Mouse (Mus musculus): ENCODE measurements around the gene Camta1. TPM values are rescaled to one million over a fixed set of nuclear protein-coding genes. Genes with fewer than 3 reads are reported as not detected.

The Camta1 gene
- total RNA-seq, 2 experiments from 2014 or later: 194 to 203 TPM

DNA sequence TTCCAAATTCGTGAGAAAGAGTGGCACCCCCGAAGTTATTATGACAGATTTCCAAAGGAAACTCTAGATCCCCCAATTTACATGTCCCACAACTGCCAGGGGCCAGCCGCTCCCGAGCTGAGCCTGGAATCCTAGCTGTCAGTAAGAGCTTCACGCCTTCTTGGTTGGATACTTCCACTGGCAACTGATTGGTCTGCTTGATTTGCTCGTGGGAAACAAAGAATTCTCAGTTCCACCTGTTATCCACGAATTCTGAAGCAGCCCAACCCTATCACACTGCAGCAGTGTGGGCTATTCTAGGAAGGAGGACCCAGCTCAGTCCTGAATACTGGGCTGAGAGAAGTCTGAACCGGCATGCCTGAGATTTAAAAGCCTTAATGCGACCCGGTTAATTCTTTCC, 755.2 kb downstream of the Camta1 start:
- no peak for DNase-seq (ENCODE audit: low spot score in 2 of 2)
- intact Hi-C loops (cut with DNase I): no loop called here

DNA sequence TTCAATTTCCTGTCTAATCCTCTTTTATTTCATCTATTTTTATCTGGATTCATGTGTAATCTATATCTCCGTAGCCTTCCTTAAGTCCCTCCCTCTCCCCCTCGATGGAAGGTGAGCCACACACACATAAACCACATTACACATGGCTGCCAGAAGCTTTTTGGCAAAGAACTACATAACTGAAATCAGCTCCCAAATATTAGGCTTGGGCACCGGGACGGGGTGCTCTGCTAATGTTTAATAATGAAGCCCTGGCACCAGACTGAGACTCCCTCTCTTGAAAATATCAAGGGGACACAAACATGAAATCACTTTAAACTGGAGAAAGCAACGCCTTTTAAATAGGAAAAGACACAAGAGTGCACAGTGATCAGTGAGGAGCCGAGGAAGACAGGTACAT, 755.8 kb downstream of the Camta1 start:
- DNase-seq (ENCODE audit: low spot score in 2 of 2): no peak
- intact Hi-C loops (cut with DNase I): no loop called here

GRCm38 (mm10) chr4:151104147-151104546, 757.5 kb downstream of the Camta1 start:
- intact Hi-C loops (cut with DNase I): loop anchor here (5.0 kb wide), 1 partner anchor 33 kb away; no protein-coding TSS in a partner anchor
- no peak for DNase-seq (ENCODE audit: low spot score in 2 of 2)

DNA sequence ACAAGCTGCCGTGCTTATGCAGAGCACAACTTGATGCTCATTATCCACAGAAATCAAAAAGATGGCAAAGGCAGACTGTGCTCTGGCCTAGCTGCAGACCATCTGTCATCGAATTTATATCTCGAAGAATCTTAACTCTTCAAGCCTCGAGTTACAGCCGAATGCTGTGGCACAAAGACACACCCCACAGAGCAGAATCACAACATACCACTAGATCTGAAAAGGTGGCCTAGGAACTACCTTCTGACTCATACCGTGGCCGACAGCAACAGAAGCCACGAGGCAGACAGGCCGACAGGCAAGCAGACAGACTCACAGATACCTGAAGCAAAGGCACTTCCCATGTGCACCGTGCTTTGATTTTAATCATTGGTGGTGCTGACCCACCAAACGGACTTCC, 758.0 kb downstream of the Camta1 start:
- intact Hi-C loops (cut with DNase I): loop anchor here (5.0 kb wide), 1 partner anchor 34 kb away; no protein-coding TSS in a partner anchor
- no peak for DNase-seq (ENCODE audit: low spot score in 2 of 2)

DNA sequence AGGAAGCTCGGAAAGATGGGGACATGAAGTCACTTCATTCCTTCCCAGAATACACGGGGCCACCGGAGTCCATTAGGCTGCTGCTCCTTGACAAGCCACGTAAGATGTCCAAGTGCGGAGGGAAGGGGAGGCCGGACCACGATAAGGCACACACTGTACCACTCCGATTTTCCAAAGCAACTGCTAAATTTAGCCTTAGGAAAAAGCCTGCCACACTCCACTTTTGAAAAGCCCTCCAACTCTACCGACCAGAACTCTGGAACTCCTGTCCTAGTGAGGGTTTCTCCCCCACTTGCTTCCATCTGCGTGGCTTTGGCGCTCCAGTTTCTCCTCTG, 764.6 kb downstream of the Camta1 start:
- no peak for DNase-seq (ENCODE audit: low spot score in 2 of 2)
- intact Hi-C loops (cut with DNase I): no loop called here

DNA sequence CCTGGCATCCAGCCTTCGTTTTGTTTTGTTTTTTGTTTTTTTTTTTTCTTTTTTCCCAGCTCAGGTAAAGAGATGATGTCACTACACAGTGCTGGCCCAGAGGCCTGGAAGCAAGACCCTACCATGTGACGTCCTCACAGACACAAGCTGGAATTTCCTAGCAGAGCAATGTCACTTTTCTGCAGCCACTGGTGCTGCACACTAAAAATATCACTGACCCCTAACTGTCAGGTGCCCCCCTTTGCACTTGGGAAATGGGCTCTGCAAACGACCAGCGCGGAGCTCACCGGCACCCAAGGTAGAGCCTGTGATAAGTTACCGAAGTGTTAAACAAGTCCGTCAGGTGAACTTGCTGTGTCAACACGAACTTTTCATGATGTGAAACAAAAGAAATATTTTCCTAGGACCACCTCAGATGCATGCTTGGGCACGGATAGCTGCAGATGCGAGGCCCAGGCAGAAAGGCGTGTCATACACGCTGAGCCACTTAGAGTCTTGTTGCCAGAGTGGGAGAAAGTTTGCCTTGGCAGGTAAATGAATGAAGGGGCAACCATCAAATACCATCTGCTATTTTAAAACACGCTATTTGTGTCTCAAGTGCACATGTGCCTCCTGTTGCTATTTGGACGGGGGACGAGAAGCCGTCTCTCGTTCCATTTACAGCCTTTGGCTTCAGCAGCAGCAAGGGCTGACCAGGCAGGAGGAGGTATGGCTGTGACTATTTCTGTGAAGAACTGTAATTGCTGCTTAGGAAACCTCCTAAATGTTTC, 765.2 kb downstream of the Camta1 start:
- no peak for DNase-seq (ENCODE audit: low spot score in 2 of 2)
- intact Hi-C loops (cut with DNase I): no loop called here

- DNase-seq (ENCODE audit: low spot score in 2 of 2): peak; percentile 49 to 79
- intact Hi-C loops (cut with DNase I): no loop called here
Measured at GRCm38 (mm10) chr4:151095207-151095606, 766.5 kb downstream of the Camta1 start.

DNA sequence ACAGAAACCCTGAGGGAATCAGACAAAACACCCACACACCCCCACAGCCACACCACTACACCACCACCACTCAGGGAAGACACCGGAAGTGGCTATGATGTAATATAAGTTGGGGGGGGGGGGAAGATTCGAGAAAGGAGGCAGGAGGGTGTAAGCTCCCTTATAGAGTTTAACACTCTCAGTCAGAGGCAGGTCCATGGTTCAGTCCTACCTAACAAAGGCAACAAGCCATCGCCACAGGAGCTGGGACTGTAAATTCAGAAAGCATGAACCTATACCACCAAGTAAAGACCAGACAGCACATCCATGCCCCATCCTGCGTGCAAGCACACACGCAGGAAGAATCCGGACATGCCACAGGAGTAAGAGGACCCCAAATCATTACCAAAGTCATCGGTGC, 772.4 kb downstream of the Camta1 start, which contains the start of gene Gm13090:
Gene Gm13090, plus strand, starts transcription at position 301 of the 400 bp plus-strand sequence.
- DNase-seq (ENCODE audit: low spot score in 2 of 2): no peak
- intact Hi-C loops (cut with DNase I): no loop called here

GRCm38 (mm10) chr4:151088819-151089218, 772.9 kb downstream of the Camta1 start:
- intact Hi-C loops (cut with DNase I): no loop called here
- no peak for DNase-seq (ENCODE audit: low spot score in 2 of 2)

- intact Hi-C loops (cut with DNase I): no loop called here
- no peak for DNase-seq (ENCODE audit: low spot score in 2 of 2)
Measured at GRCm38 (mm10) chr4:151087358-151087757, 774.3 kb downstream of the Camta1 start.

DNA sequence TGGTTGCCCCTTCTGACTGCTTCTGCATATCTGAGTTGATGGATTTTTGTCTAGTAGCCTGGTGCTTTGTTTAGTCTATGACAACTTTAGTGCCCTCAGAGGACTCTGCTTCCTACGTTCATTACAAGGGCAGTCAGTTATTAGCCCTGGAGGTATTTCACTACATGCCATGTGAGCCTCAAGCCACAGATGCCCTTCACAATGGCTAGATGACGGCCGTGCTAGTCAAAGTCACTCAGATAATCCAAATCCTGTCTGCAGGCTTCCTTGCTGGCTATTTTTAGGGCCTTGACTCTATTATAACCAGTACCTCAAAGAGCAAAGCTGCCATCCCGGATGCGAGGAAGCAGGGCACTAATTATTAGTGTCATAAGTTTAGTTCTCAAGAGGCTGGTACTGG, 778.6 kb downstream of the Camta1 start:
- intact Hi-C loops (cut with DNase I): no loop called here

GRCm38 (mm10) chr4:151081977-151082376, 779.7 kb downstream of the Camta1 start:
- DNase-seq (ENCODE audit: low spot score in 2 of 2): no peak
- intact Hi-C loops (cut with DNase I): no loop called here

More for the DNA sequence above, 778.6 kb downstream of the Camta1 start:
- no peak for DNase-seq (ENCODE audit: low spot score in 2 of 2)

DNA sequence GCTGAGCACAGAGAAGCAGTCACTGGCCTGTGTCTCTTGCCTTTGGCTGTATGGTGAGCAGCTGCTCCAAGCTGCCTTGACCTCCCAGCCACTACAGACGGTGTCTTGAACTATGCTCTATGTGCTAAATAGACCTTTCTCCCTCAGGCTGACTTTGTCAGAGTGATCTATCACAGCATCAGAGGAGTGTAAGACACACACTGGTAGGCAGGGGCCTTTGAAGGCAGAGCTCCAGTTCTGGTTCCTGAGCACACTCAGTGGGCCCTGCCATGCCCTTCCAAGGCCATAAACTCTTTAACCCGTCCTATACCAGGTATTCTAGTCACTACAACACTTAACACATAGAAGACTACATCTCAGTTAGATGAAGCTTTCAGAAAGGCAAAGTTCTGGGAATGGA, 780.3 kb downstream of the Camta1 start:
- DNase-seq (ENCODE audit: low spot score in 2 of 2): no peak
- intact Hi-C loops (cut with DNase I): no loop called here

DNA sequence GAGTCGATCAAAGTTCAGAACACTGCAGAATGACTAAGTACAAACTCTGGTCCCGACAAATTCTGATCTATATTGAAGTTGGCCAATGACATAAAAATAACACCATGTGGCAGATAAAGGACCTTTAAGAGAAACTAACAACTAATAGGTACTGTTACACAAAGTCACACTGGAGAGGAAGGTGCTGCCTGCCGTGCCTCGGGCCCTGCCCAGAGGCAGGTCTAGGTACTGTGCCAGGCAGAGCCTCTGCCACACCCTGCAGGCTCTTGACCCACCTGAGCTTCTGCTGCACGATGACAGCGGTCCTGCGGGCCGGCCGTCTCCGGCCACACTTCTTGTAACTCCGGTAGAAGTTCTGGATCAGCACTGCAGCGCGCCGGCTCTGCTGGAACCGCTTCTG, 786.9 kb downstream of the Camta1 start:
- intact Hi-C loops (cut with DNase I): no loop called here
- no peak for DNase-seq (ENCODE audit: low spot score in 2 of 2)

DNA sequence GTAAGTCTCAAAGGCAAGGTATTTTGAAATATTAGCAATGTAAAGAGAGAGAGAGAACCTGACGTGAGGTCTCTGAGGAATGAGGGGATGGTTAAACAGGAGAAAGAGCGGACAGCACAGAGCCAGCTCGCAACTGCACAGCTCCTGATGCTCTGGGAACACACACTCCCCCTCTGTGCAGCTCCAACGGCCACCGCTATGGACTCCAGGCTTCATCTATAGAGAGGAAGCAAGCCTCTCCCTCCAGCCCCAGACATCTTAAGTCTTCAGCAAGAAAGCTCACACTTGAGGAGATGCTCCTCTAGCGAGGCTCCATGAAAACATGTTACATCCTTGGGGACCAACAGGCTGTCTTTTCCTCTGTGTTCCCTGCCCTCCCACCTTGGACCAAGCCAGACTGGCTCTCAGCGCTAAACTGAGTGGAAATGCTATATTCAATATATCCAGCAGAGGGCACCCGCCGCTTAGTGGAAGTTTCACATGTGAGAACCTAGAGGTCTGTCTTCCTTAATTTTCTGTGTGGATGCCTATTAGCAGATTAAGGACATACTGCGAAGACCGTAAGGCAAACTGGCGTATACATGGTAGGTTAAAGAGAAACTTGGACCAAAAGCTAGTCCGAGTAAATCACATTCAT, 788.5 kb downstream of the Camta1 start:
- peak; percentile 88 to 90 for DNase-seq (ENCODE audit: low spot score in 2 of 2)
- intact Hi-C loops (cut with DNase I): loop anchor here (1.0 kb wide), 1 partner anchor 66 kb away; no protein-coding TSS in a partner anchor

- intact Hi-C loops (cut with DNase I): no loop called here
Measured at GRCm38 (mm10) chr4:151070962-151071361, 790.7 kb downstream of the Camta1 start.

GRCm38 (mm10) chr4:151068751-151069150, 792.9 kb downstream of the Camta1 start:
- DNase-seq (ENCODE audit: low spot score in 2 of 2): no peak
- intact Hi-C loops (cut with DNase I): no loop called here

More at GRCm38 (mm10) chr4:151070962-151071361, 790.7 kb downstream of the Camta1 start:
- no peak for DNase-seq (ENCODE audit: low spot score in 2 of 2)

DNA sequence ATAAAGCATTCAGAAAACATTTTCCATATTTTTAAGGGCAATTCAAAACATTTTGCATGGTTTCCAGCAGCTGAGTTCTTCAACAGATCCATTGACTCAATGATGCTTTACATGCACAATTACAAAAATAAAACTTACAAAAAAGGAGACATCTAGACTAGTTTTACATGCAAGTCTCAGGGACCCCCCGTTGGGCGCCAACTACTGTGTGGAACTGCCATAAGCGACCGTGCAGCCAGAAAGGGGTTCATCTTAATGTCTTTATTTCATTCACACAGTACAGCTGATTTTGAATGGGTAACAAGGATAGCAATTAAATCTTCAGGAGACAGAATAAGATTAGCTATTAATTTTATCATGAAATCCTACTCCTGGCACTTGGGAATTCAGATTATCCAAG, 802.1 kb downstream of the Camta1 start:
- no peak for DNase-seq (ENCODE audit: low spot score in 2 of 2)
- intact Hi-C loops (cut with DNase I): no loop called here

GRCm38 (mm10) chr4:151058634-151059033, 803.0 kb downstream of the Camta1 start:
- no peak for DNase-seq (ENCODE audit: low spot score in 2 of 2)
- intact Hi-C loops (cut with DNase I): no loop called here

DNA sequence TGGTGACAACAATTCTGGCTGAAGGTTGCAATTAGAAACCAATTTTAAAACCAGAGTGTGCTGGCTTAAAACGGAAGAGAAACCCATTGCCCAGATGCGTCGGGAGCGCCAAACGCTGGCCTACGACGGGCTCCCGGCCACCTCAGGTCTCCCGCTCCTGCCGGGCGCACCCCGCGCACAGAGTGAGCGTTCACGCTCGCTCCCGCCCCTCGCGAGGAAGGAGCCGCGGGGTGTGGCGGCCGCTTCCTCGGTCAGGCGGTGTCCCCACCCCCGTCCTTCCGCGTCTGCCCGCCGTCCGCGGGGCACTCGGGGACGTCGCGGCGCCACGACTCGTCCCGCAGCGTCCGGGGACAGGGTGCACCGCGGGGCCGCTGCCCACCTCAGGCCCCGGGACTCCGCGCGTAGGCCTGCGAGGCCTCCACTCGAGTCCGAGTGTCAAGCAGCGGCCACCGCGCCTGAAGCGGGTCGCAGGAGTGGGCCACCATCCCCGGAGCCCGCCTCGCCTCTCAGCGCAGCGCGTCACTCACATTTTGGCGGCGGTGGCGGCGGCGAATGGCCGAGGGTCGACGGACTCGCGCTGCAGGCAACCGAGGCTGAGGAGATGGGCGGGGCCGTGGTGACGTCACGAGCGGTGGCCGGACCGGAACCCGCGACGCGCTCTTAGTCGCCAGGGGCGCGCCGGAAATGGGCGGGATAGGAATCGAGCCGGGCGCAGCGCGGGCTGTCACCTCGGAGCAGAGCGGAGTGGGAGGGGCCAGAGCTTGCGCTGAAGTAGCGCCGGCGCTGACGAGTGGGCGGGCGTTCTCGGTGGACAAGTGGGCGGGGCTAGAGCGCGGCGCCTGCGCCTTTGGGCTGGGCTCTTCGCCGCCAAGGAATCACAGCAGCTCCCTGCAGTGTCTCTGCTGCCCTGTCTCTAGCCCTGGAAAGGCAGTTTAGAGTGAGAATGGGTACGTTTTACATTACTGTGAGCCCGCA, 804.0 kb downstream of the Camta1 start, which contains the start of gene Vamp3:
Gene Vamp3, minus strand, starts transcription at position 617 of the 975 bp plus-strand sequence.
- intact Hi-C loops (cut with DNase I): no loop called here
- peak; percentile 99 for DNase-seq (ENCODE audit: low spot score in 2 of 2)

All from left cerebral cortex, postnatal 14 days (tissue).